Mouse (Mus musculus): ENCODE measurements at regions not wholly inside any gene's neighbourhood (a gene's known extent, or its start where the extent isn't known, plus 50 kb on each side); places are given as distances from the start of the nearest gene placed in this dataset.

DNA sequence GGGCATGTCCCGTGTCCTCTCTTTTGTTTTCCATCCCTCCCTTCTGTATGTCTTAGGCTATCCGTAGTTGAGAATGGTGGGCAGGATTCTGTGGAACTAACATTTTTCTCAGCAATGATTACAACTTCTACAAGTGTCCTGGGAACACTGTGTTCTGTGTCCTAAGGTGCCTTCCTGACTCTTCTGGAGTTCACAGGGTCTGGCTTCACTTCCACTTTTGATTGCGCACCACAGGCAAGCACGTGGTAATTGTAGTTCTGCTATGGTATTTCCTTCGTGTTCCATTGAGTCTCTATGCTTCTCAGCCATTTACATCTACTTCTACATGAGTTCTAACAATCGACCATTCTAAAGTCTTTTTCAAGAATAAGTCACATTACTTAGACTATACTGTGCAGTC, 70.4 kb upstream of the Rgs1 start:
- TF ChIP-seq CTCF (IDR thresholded peaks at IDR 0.05; ENCODE audit: low read depth, low read length) (no peak), GATA1 (IDR thresholded peaks at IDR 0.05; ENCODE audit: borderline replicate concordance, low read length) (no peak), POLR2AphosphoS5 (IDR thresholded peaks at IDR 0.05; ENCODE audit: insufficient replicate concordance, low read depth, low read length) (no peak)
